Comparison of ENCODE assay signal across 34 mouse cellular contexts in genomic region chr8:113883994-113884393, GRCm38 (mm10). TPM values are rescaled to one million over a fixed set of nuclear protein-coding genes. Genes with fewer than 3 reads are reported as not detected.
DNase-seq lines count a peak whose midpoint lies in the region; ATAC-seq and TF ChIP-seq lines count a peak whose summit lies in the region.
"Had no signal": no experiment of that assay in that cellular context is flagged by ENCODE, and none has a peak within 500 bp of the region (broad histone marks: within the 10 kb centered on the region; RNA-seq: fewer than 3 reads in every experiment).

No protein-coding gene starts in this region.

- no peak overlapping the region for H3K27ac ChIP-seq in forebrain, embryonic 14.5 days (ENCODE audit: low read depth, low read length)
- H3K27ac ChIP-seq in forebrain, postnatal 0 days (ENCODE audit: low read depth, low read length), result no peak overlapping the region
- no peak overlapping the region for H3K27ac ChIP-seq in ES-E14 (ENCODE audit: insufficient read depth, low read depth, low read length, poor library complexity, severe bottlenecking)
- H3K27ac ChIP-seq: hindbrain, embryonic 13.5 days; kidney, postnatal 0 days; limb, embryonic 10.5 days; limb, embryonic 15.5 days; liver, embryonic 13.5 days; macrophage; midbrain, embryonic 15.5 days; neural tube, embryonic 12.5 days; stomach, embryonic 15.5 days had no signal

- no peaks in the 10 kb centered on the region for H3K4me1 ChIP-seq in forebrain, embryonic 14.5 days (ENCODE audit: control insufficient read depth, insufficient read depth, low read length)
- H3K4me1 ChIP-seq in forebrain, postnatal 0 days (ENCODE audit: insufficient read depth), result no peaks in the 10 kb centered on the region
- no peaks in the 10 kb centered on the region; a peak in 1 of 4 replicates for H3K4me1 ChIP-seq in ES-E14 (ENCODE audit: control insufficient read depth in 2 of 2, insufficient read depth in 2 of 2, low read length in 2 of 2, poor library complexity in 1 of 2)
- H3K4me1 ChIP-seq: heart, embryonic 12.5 days; hindbrain, embryonic 13.5 days; limb, embryonic 15.5 days; liver, embryonic 13.5 days; midbrain, embryonic 15.5 days; neural tube, embryonic 12.5 days; stomach, embryonic 15.5 days had no signal

- in situ Hi-C loops in ES-E14 (cut with MboI; ENCODE audit: low sequenced_read_pairs in 2 of 2, unreplicated experiment in 2 of 2), result no loop called here

- no peaks in the 10 kb centered on the region for H3K27me3 ChIP-seq in forebrain, embryonic 14.5 days (replicated peaks; ENCODE audit: control insufficient read depth, insufficient read depth, low read length)
- no peaks in the 10 kb centered on the region for H3K27me3 ChIP-seq in forebrain, postnatal 0 days (ENCODE audit: insufficient read depth, low read length)
- H3K27me3 ChIP-seq: heart, embryonic 12.5 days; hindbrain, embryonic 13.5 days; limb, embryonic 15.5 days; liver, embryonic 13.5 days; midbrain, embryonic 15.5 days; neural tube, embryonic 12.5 days; stomach, embryonic 15.5 days had no signal

- no peaks in the 10 kb centered on the region for H3K9me3 ChIP-seq in forebrain, embryonic 14.5 days (replicated peaks; ENCODE audit: control insufficient read depth, low read length)
- H3K9me3 ChIP-seq in forebrain, postnatal 0 days (ENCODE audit: low read length), result no peaks in the 10 kb centered on the region
- H3K9me3 ChIP-seq in ES-E14 (ENCODE audit: control insufficient read depth, insufficient read depth, low read depth, low read length), result no peaks in the 10 kb centered on the region
- H3K9me3 ChIP-seq: heart, embryonic 12.5 days; hindbrain, embryonic 13.5 days; limb, embryonic 10.5 days; limb, embryonic 15.5 days; liver, embryonic 13.5 days; midbrain, embryonic 15.5 days; neural tube, embryonic 12.5 days; stomach, embryonic 15.5 days had no signal

- 2% methylated on average over 7 of the region's 7 CpGs for WGBS in forebrain, embryonic 14.5 days
- 14% methylated on average over 7 of the region's 7 CpGs for WGBS in forebrain, postnatal 0 days

- DNase-seq in forebrain, embryonic 14.5 days (ENCODE audit: low spot score), result peak; percentile 35
- no peak for DNase-seq in forebrain, postnatal 0 days
- peak; percentile 55 for DNase-seq in ES-E14 (ENCODE audit: low read depth, low spot score)
- DNase-seq in WW6 (ENCODE audit: low read depth, low spot score), result peak; percentile 49
- peak; percentile 32 for DNase-seq in retina, embryonic 14.5 days (ENCODE audit: low spot score)
- no peak for DNase-seq in testis, postnatal 14 days (ENCODE audit: low spot score)
- DNase-seq in spleen, postnatal 36 days (ENCODE audit: low spot score in 2 of 2), result no peak
- DNase-seq: adrenal gland, adult 2 months; adrenal gland, postnatal 36 days; cerebellum, adult 8-10 months; cerebellum, postnatal 25 days; heart, postnatal 4 days; kidney, adult 8-10 months; liver, embryonic 13.5 days; lung, adult 18-20 months; right cerebral cortex, postnatal 14 days; thymus, postnatal 14 days had no signal

- TF ChIP-seq CTCF in forebrain, postnatal 0 days (IDR thresholded peaks at IDR 0.05; ENCODE audit: low read depth), result no peak

- no peak overlapping the region for H3K4me2 ChIP-seq in forebrain, embryonic 14.5 days (ENCODE audit: low read length)
- no peak overlapping the region for H3K4me2 ChIP-seq in forebrain, postnatal 0 days (ENCODE audit: low read depth)
- H3K4me2 ChIP-seq: heart, embryonic 12.5 days; hindbrain, embryonic 13.5 days; limb, embryonic 15.5 days; liver, embryonic 13.5 days; midbrain, embryonic 15.5 days; neural tube, embryonic 12.5 days; stomach, embryonic 15.5 days had no signal

- no peaks in the 10 kb centered on the region for H3K36me3 ChIP-seq in forebrain, embryonic 14.5 days (ENCODE audit: control insufficient read depth, insufficient read depth, low read length)
- no peaks in the 10 kb centered on the region for H3K36me3 ChIP-seq in forebrain, postnatal 0 days (ENCODE audit: insufficient read depth)
- H3K36me3 ChIP-seq in ES-E14 (ENCODE audit: control insufficient read depth, insufficient read depth, low read length, poor library complexity, severe bottlenecking), result no peaks in the 10 kb centered on the region
- H3K36me3 ChIP-seq: heart, embryonic 12.5 days; hindbrain, embryonic 13.5 days; limb, embryonic 10.5 days; limb, embryonic 15.5 days; liver, embryonic 13.5 days; midbrain, embryonic 15.5 days; neural tube, embryonic 12.5 days; stomach, embryonic 15.5 days had no signal

- ATAC-seq in forebrain, embryonic 14.5 days, result no peak
- ATAC-seq in forebrain, postnatal 0 days, result no peak
- ATAC-seq: CD4-positive, CD25-positive, alpha-beta regulatory T cell, adult 4 months; forebrain, embryonic 16.5 days; intestine, embryonic 16.5 days; lung, postnatal 0 days; midbrain, embryonic 15.5 days had no signal

- no peak overlapping the region for H3K9ac ChIP-seq in forebrain, embryonic 14.5 days (ENCODE audit: low read length)
- H3K9ac ChIP-seq in forebrain, postnatal 0 days, result no peak overlapping the region
- no peak overlapping the region for H3K9ac ChIP-seq in ES-E14 (ENCODE audit: insufficient read depth, low read depth, low read length, poor library complexity, severe bottlenecking)
- H3K9ac ChIP-seq: heart, embryonic 12.5 days; hindbrain, embryonic 13.5 days; limb, embryonic 15.5 days; liver, embryonic 13.5 days; midbrain, embryonic 15.5 days; neural tube, embryonic 12.5 days; stomach, embryonic 15.5 days had no signal

- H3K4me3 ChIP-seq in forebrain, embryonic 14.5 days (ENCODE audit: low read depth, low read length), result no peak overlapping the region
- no peak overlapping the region for H3K4me3 ChIP-seq in forebrain, postnatal 0 days (ENCODE audit: low read depth, low read length)
- no peak overlapping the region for H3K4me3 ChIP-seq in ES-E14 (ENCODE audit: insufficient read depth in 1 of 2, low read depth in 1 of 2, low read length in 2 of 2, poor library complexity in 1 of 2, severe bottlenecking in 1 of 2)
- H3K4me3 ChIP-seq: erythroblast, embryonic 14.5 days; heart, embryonic 12.5 days; hindbrain, embryonic 13.5 days; limb, embryonic 10.5 days; limb, embryonic 15.5 days; liver, embryonic 13.5 days; midbrain, embryonic 15.5 days; myocyte; neural tube, embryonic 12.5 days; stomach, embryonic 15.5 days had no signal

TF ChIP-seq in ES-E14, 5 proteins besides CTCF, POLR2A, EP300 and RAD21:
- TF ChIP-seq MAFK (IDR thresholded peaks at IDR 0.05; ENCODE audit: insufficient read depth, low read depth, low read length), result no peak
- no peak for TF ChIP-seq CHD2 (IDR thresholded peaks at IDR 0.05; ENCODE audit: low read depth, low read length)
- TF ChIP-seq ZNF384 (IDR thresholded peaks at IDR 0.05; ENCODE audit: low read depth, low read length), result no peak
- no peak for TF ChIP-seq HCFC1 (IDR thresholded peaks at IDR 0.05; ENCODE audit: borderline replicate concordance, insufficient read depth, low read length)
- TF ChIP-seq ZC3H11A (IDR thresholded peaks at IDR 0.05; ENCODE audit: borderline replicate concordance, low read depth, low read length), result no peak

RNA-seq across cellular contexts. Expression of gene Adamts18, which starts 35.5 kb away (rescaled TPM):
- polyA plus RNA-seq in forebrain, embryonic 14.5 days (2014; fragmentation: Nextera tagmentation; extraction: Ambion mirVana), result 8.8 and 13.3 TPM in 2 replicates
- 8.9 and 9.2 TPM in 2 replicates for total RNA-seq in forebrain, postnatal 0 days (2014; rRNA removed)
- 3.6 and 4.7 TPM in 2 replicates for polyA plus RNA-seq in forebrain, postnatal 0 days (2015; fragmentation: Nextera tagmentation; extraction: Ambion mirVana)
- not detected in 2 replicates for total RNA-seq in ES-E14 (2012; rRNA removed)
- total RNA-seq: adrenal gland, adult 2 months; adrenal gland, postnatal 36 days; granulocyte monocyte progenitor cell, adult 5-6 weeks; megakaryocyte-erythroid progenitor cell, adult 5-6 weeks had no signal
- polyA plus RNA-seq: CD4-positive, CD25-positive, alpha-beta regulatory T cell, adult 4 months; erythroblast, embryonic 14.5 days; macrophage; myocyte had no signal

Comparison
In these comparisons a context has a peak if more than half of its experiments do, and no peak if none do; other contexts are left out.
1. DNase-seq: peak in forebrain, embryonic 14.5 days (single experiment), ES-E14 (single experiment), WW6 (single experiment) and retina, embryonic 14.5 days (single experiment); none in forebrain, postnatal 0 days (single experiment), testis, postnatal 14 days (single experiment) and spleen, postnatal 36 days (0 of 2).